Mouse (Mus musculus): ENCODE measurements at regions not wholly inside any gene's neighbourhood (a gene's known extent, or its start where the extent isn't known, plus 50 kb on each side); places are given as distances from the start of the nearest gene placed in this dataset.

- Histone ChIP-seq H3K4me3 (ENCODE audit: low read depth, low read length) (no peak overlapping the region), H3K36me3 (ENCODE audit: control insufficient read depth, insufficient read depth, low read length) (no peaks in the 10 kb centered on the region), H3K9me3 (ENCODE audit: control insufficient read depth, low read length) (no peaks in the 10 kb centered on the region), H3K9ac (ENCODE audit: low read depth, low read length) (no peak overlapping the region), H3K27ac (ENCODE audit: low read depth, low read length) (no peak overlapping the region), H3K27me3 (ENCODE audit: control insufficient read depth, insufficient read depth, low read length) (no peaks in the 10 kb centered on the region), H3K4me2 (replicated peaks; ENCODE audit: low read depth, low read length) (no peak overlapping the region), H3K4me1 (replicated peaks; ENCODE audit: control insufficient read depth, insufficient read depth, low read length) (no peaks in the 10 kb centered on the region)
- WGBS, result 70% methylated on average over 7 of the region's 7 CpGs
- no peak for ATAC-seq (ENCODE audit: low FRiP score)
- DNase-seq (ENCODE audit: low spot score), result no peak
These were observed 478.3 kb upstream of the Gm5415 start for GRCm38 (mm10) chr1:33025379-33025778.

- 79% methylated on average over 4 of the region's 4 CpGs for WGBS
- H3K9ac ChIP-seq (ENCODE audit: low read depth, low read length), result no peak overlapping the region
- no peaks in the 10 kb centered on the region for H3K9me3 ChIP-seq (ENCODE audit: control insufficient read depth, low read length)
- no peak overlapping the region for H3K27ac ChIP-seq (ENCODE audit: low read depth, low read length)
- H3K4me3 ChIP-seq (ENCODE audit: low read depth, low read length), result no peak overlapping the region
- ATAC-seq (ENCODE audit: low FRiP score), result no peak
- peak; percentile 9 for DNase-seq (ENCODE audit: low spot score)
- no peaks in the 10 kb centered on the region for H3K4me1 ChIP-seq (replicated peaks; ENCODE audit: control insufficient read depth, insufficient read depth, low read length)
- no peaks in the 10 kb centered on the region for H3K36me3 ChIP-seq (ENCODE audit: control insufficient read depth, insufficient read depth, low read length)
- no peak overlapping the region for H3K4me2 ChIP-seq (replicated peaks; ENCODE audit: low read depth, low read length)
- H3K27me3 ChIP-seq (ENCODE audit: control insufficient read depth, insufficient read depth, low read length), result no peaks in the 10 kb centered on the region
These were observed 475.8 kb upstream of the Gm5415 start for GRCm38 (mm10) chr1:33022852-33023251.

GRCm38 (mm10) chr1:33003992-33004391, 456.9 kb upstream of the Gm5415 start:
- H3K4me2 ChIP-seq (replicated peaks; ENCODE audit: low read depth, low read length), result no peak overlapping the region
- no peak overlapping the region for H3K27ac ChIP-seq (ENCODE audit: low read depth, low read length)
- no peaks in the 10 kb centered on the region for H3K9me3 ChIP-seq (ENCODE audit: control insufficient read depth, low read length)
- no peaks in the 10 kb centered on the region for H3K4me1 ChIP-seq (replicated peaks; ENCODE audit: control insufficient read depth, insufficient read depth, low read length)
- no peak overlapping the region for H3K4me3 ChIP-seq (ENCODE audit: low read depth, low read length)
- H3K36me3 ChIP-seq (ENCODE audit: control insufficient read depth, insufficient read depth, low read length), result no peaks in the 10 kb centered on the region
- H3K9ac ChIP-seq (ENCODE audit: low read depth, low read length), result no peak overlapping the region
- ATAC-seq (ENCODE audit: low FRiP score) (no peak), DNase-seq (ENCODE audit: low spot score) (no peak)
- H3K27me3 ChIP-seq (ENCODE audit: control insufficient read depth, insufficient read depth, low read length), result no peaks in the 10 kb centered on the region
- 88% methylated on average over 3 of the region's 3 CpGs for WGBS

GRCm38 (mm10) chr1:32964957-32965356, 417.9 kb upstream of the Gm5415 start:
- no peaks in the 10 kb centered on the region for H3K36me3 ChIP-seq (ENCODE audit: control insufficient read depth, insufficient read depth, low read length)
- H3K27me3 ChIP-seq (ENCODE audit: control insufficient read depth, insufficient read depth, low read length), result no peaks in the 10 kb centered on the region
- H3K4me3 ChIP-seq (ENCODE audit: low read depth, low read length), result no peak overlapping the region
- H3K9me3 ChIP-seq (ENCODE audit: control insufficient read depth, low read length), result no peaks in the 10 kb centered on the region
- H3K4me1 ChIP-seq (replicated peaks; ENCODE audit: control insufficient read depth, insufficient read depth, low read length), result no peaks in the 10 kb centered on the region
- DNase-seq (ENCODE audit: low spot score) (peak; percentile 19), ATAC-seq (ENCODE audit: low FRiP score) (no peak)
- no peak overlapping the region for H3K27ac ChIP-seq (ENCODE audit: low read depth, low read length)
- WGBS, result 64% methylated on average over 3 of the region's 3 CpGs
- H3K4me2 ChIP-seq (replicated peaks; ENCODE audit: low read depth, low read length), result no peak overlapping the region
- no peak overlapping the region for H3K9ac ChIP-seq (ENCODE audit: low read depth, low read length)

- ATAC-seq (ENCODE audit: low FRiP score) (no peak), DNase-seq (ENCODE audit: low spot score) (no peak)
- Histone ChIP-seq H3K27me3 (ENCODE audit: control insufficient read depth, insufficient read depth, low read length) (no peaks in the 10 kb centered on the region), H3K9me3 (ENCODE audit: control insufficient read depth, low read length) (no peaks in the 10 kb centered on the region), H3K36me3 (ENCODE audit: control insufficient read depth, insufficient read depth, low read length) (no peaks in the 10 kb centered on the region), H3K9ac (ENCODE audit: low read depth, low read length) (no peak overlapping the region), H3K4me2 (replicated peaks; ENCODE audit: low read depth, low read length) (no peak overlapping the region), H3K4me1 (replicated peaks; ENCODE audit: control insufficient read depth, insufficient read depth, low read length) (no peaks in the 10 kb centered on the region), H3K27ac (ENCODE audit: low read depth, low read length) (no peak overlapping the region), H3K4me3 (ENCODE audit: low read depth, low read length) (no peak overlapping the region)
- WGBS, result 84% methylated on average over 6 of the region's 6 CpGs
These were observed 412.2 kb upstream of the Gm5415 start for GRCm38 (mm10) chr1:32959316-32959715.

GRCm38 (mm10) chr1:32946254-32946653, 399.2 kb upstream of the Gm5415 start:
- Histone ChIP-seq H3K27ac (ENCODE audit: low read depth, low read length) (no peak overlapping the region), H3K4me2 (replicated peaks; ENCODE audit: low read depth, low read length) (no peak overlapping the region), H3K27me3 (ENCODE audit: control insufficient read depth, insufficient read depth, low read length) (no peaks in the 10 kb centered on the region), H3K4me1 (replicated peaks; ENCODE audit: control insufficient read depth, insufficient read depth, low read length) (no peaks in the 10 kb centered on the region), H3K9ac (ENCODE audit: low read depth, low read length) (no peak overlapping the region), H3K4me3 (ENCODE audit: low read depth, low read length) (no peak overlapping the region), H3K36me3 (ENCODE audit: control insufficient read depth, insufficient read depth, low read length) (no peaks in the 10 kb centered on the region), H3K9me3 (ENCODE audit: control insufficient read depth, low read length) (no peaks in the 10 kb centered on the region)
- no peak for DNase-seq (ENCODE audit: low spot score)
- ATAC-seq (ENCODE audit: low FRiP score), result no peak
- 74% methylated on average over 4 of the region's 4 CpGs for WGBS

GRCm38 (mm10) chr1:32930381-32930780, 383.3 kb upstream of the Gm5415 start:
- no peak overlapping the region for H3K9ac ChIP-seq (ENCODE audit: low read depth, low read length)
- H3K4me2 ChIP-seq (replicated peaks; ENCODE audit: low read depth, low read length), result no peak overlapping the region
- ATAC-seq (ENCODE audit: low FRiP score) (no peak), DNase-seq (ENCODE audit: low spot score) (peak; percentile 2)
- H3K36me3 ChIP-seq (ENCODE audit: control insufficient read depth, insufficient read depth, low read length), result no peaks in the 10 kb centered on the region
- 80% methylated on average over 3 of the region's 3 CpGs for WGBS
- no peaks in the 10 kb centered on the region for H3K9me3 ChIP-seq (ENCODE audit: control insufficient read depth, low read length)
- H3K4me3 ChIP-seq (ENCODE audit: low read depth, low read length), result no peak overlapping the region
- H3K4me1 ChIP-seq (replicated peaks; ENCODE audit: control insufficient read depth, insufficient read depth, low read length), result no peaks in the 10 kb centered on the region
- no peak overlapping the region for H3K27ac ChIP-seq (ENCODE audit: low read depth, low read length)
- no peaks in the 10 kb centered on the region for H3K27me3 ChIP-seq (ENCODE audit: control insufficient read depth, insufficient read depth, low read length)

GRCm38 (mm10) chr1:32902437-32902836, 355.3 kb upstream of the Gm5415 start:
- no peaks in the 10 kb centered on the region for H3K9me3 ChIP-seq (ENCODE audit: control insufficient read depth, low read length)
- no peak overlapping the region for H3K27ac ChIP-seq (ENCODE audit: low read depth, low read length)
- no peak overlapping the region for H3K4me3 ChIP-seq (ENCODE audit: low read depth, low read length)
- no peak for DNase-seq (ENCODE audit: low spot score)
- no peaks in the 10 kb centered on the region for H3K27me3 ChIP-seq (ENCODE audit: control insufficient read depth, insufficient read depth, low read length)
- no peak for ATAC-seq (ENCODE audit: low FRiP score)
- no peaks in the 10 kb centered on the region for H3K36me3 ChIP-seq (ENCODE audit: control insufficient read depth, insufficient read depth, low read length)
- no peaks in the 10 kb centered on the region for H3K4me1 ChIP-seq (replicated peaks; ENCODE audit: control insufficient read depth, insufficient read depth, low read length)
- H3K4me2 ChIP-seq (replicated peaks; ENCODE audit: low read depth, low read length), result no peak overlapping the region
- H3K9ac ChIP-seq (ENCODE audit: low read depth, low read length), result no peak overlapping the region

- Histone ChIP-seq H3K27me3 (ENCODE audit: control insufficient read depth, insufficient read depth, low read length) (no peaks in the 10 kb centered on the region), H3K36me3 (ENCODE audit: control insufficient read depth, insufficient read depth, low read length) (no peaks in the 10 kb centered on the region), H3K4me3 (ENCODE audit: low read depth, low read length) (no peak overlapping the region), H3K9me3 (ENCODE audit: control insufficient read depth, low read length) (no peaks in the 10 kb centered on the region), H3K9ac (ENCODE audit: low read depth, low read length) (no peak overlapping the region), H3K4me2 (replicated peaks; ENCODE audit: low read depth, low read length) (no peak overlapping the region), H3K4me1 (replicated peaks; ENCODE audit: control insufficient read depth, insufficient read depth, low read length) (no peaks in the 10 kb centered on the region), H3K27ac (ENCODE audit: low read depth, low read length) (no peak overlapping the region)
- ATAC-seq (ENCODE audit: low FRiP score) (no peak), DNase-seq (ENCODE audit: low spot score) (no peak)
These were observed 340.6 kb upstream of the Gm5415 start for GRCm38 (mm10) chr1:32887728-32888127.

Measured in hindbrain, embryonic 11.5 days (tissue).